Mouse (Mus musculus): Measurements from ENCODE around the gene Rai1.

DNA sequence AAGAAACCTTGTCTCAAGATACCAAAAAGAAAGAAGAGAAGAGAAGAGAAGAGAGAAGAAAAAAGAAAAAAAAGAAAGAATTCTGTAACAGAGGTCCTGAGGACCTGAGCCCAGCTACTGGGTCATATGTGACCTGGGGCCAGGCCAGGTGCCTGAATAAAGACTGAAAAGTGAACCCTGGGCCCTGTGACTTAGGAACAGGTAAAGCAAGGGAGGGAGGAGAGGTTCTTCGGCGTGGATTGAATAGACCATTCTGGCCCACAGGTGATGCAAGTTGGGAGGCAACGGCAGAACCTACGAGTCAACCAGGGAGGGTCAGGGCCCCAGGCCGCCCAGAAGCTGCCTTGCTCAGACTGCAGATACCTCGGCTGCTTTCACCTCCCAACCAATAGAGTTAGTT, 116.6 kb downstream of the Rai1 start:
- TF ChIP-seq CTCF (IDR thresholded peaks at IDR 0.05; ENCODE audit: low read depth) (no peak), EP300 (IDR thresholded peaks at IDR 0.05; ENCODE audit: low read depth) (no peak)
